Mouse (Mus musculus) liver (tissue): ENCODE data around the gene Olfr789.

ENCODE experiments used
- DNase-seq: peaks from one replicate; pipeline ENCODE4 v3.0.0-alpha.2; 2020; ENCODE audit warnings: mixed read lengths

Olfr789 gene

DNA sequence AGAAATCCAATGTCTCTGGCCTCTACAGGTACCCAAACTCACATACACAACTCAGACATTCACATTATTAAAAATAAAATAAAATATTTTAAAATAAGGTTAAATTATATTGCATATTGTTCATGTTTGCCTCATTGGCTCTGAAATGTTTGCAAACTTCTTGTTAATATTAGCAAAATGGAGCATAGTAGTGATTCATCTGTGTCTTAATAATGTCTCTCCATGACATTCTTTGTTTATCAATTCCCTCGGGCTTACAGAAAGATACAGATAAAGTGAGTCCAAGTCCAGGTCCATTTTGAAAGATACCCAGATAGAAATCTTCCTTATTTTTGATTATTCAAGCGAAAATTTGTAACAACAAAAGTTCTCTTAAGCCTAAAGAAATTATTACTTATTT lies at the start of gene Olfr789:
Olfr789 (plus strand) TSS at position 301 of the 400 bp plus-strand sequence.
- no peak for DNase-seq

DNA sequence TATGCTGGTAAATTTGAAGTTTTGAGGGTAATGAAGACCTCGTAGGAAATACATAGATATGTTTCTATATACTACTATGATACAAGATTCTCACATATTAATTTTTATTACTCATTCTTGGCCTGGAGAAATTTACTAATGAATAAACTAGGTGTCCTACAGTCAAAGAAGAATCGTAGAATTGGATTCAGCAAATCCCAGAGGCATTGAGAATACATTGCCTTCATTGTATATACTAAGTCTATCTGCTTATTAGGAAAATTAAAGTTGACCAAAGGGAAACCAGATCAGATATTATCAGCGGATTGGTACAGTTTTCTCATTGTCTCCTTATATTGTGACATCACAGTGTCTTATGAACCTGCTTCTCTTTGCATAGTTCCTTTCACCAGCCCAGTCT lies 23.0 kb upstream of the Olfr789 start, which contains the start of gene Olfr787:
Olfr787 (plus strand) TSS at position 301 of the 400 bp plus-strand sequence.
- DNase-seq: no peak

DNA sequence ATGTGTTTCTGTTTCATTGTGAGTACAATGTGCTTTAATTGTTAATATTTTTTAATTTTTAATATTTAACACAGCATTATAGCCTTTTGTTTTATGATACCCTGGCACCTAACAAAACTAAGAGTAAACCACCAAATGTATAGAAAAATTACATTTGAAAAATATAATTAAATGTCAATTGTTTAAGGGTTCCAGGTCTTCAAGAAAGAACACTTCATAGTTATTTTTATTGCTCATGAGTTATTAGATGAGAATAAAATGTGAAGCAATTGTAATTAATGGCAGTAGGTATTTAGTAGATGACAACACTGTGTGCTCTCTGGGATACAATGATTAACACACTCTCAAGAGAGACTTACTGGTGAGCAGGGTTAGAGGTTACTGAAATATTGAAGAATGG lies 13.9 kb upstream of the Olfr789 start, which contains the start of gene Olfr788:
Olfr788 (plus strand) TSS at position 301 of the 400 bp plus-strand sequence.
- DNase-seq: no peak

DNA sequence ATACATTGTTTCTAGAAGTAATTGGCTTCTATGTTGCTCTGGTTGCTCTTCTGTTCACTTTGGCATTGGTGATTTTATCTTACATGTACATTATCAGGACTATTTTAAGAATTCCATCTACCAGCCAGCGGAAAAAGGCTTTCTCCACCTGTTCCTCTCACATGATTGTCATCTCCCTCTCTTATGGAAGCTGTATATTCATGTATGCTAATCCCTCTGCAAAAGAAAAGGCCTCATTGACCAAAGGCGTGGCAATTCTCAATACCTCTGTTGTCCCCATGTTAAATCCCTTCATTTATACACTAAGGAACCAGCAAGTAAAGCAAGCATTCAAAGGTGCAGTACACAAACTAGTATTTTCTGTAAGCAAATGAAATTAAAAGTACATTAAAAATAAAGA lies 11.3 kb upstream of the Olfr789 start:
- DNase-seq: no peak

DNA sequence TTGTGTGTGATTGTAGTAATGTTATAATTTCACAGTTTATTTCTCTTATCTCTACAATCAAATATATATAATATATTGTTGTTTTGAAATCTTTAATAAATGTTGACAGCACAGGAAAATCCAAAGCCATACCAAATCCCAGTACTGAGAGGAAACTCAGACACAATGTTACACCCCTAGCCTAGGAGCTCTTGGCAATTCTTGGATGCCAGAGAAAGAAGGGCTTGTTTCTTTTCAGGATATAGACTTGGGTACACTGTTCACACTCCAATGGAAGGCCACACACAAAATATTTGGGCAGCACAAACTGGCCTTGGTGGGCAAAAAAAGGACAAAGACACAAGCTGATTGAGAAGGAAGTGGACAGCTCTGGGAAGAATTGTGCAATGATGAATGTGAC lies 10.8 kb upstream of the Olfr789 start:
- no peak for DNase-seq

DNA sequence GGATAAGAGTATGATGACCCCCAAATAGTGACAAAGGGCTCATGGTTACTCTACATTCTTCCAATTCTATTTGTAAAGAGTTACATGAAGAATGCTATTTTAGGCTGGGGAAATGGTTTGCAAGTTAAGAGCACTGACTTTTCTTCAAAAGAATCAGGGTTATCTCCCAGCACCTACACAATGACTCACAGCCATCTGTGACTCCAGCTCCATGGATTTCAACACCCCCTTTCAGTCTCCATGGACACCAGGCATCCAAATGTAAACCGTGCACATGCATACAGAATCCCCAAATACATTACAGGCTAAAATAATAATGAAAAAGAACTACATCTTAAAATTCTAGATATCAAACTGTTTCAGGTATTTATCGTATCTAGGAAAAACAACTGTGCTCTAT lies 5.5 kb downstream of the Olfr789 start:
- DNase-seq: no peak

DNA sequence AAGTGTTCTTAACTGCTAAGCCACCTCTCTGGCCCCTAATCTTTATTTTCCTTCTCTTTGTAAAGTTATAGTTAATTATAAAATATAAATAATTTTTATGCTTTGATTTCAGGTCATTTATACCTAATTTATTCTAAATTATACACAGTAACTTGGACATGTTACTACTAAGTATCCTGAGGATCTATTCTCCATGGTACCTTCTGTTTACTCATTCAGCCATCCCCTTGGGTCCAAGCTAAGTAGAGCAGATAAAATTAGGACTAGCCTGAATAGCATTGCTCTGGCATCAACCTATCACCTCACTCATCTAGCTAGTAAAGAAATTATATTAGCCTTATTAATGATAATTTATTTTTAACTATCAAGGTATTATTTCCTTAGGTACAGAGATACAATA lies 13.6 kb downstream of the Olfr789 start, which contains the start of gene Olfr790:
Olfr790 (plus strand) TSS at position 301 of the 400 bp plus-strand sequence.
- no peak for DNase-seq

DNA sequence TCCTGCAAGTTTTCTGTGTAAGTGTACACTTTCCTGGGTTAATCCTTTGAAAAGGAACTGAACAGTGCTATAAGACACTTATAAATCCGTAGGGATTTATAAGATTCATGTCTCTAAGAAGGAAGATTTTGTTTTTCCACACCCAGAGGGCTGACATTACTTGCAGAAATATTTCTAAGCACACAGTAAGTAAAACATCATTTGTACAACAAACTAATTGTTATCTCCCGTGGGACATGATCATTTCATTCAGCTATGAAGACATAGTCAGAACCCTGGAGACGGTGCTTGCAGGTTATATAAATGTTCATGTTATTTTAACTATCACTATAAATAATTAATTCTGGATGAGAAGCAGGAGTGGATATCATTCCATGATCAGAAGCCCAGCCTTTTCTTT lies 36.9 kb downstream of the Olfr789 start, which contains the start of gene Olfr791:
Olfr791 (plus strand) TSS at position 301 of the 400 bp plus-strand sequence.
- no peak for DNase-seq

DNA sequence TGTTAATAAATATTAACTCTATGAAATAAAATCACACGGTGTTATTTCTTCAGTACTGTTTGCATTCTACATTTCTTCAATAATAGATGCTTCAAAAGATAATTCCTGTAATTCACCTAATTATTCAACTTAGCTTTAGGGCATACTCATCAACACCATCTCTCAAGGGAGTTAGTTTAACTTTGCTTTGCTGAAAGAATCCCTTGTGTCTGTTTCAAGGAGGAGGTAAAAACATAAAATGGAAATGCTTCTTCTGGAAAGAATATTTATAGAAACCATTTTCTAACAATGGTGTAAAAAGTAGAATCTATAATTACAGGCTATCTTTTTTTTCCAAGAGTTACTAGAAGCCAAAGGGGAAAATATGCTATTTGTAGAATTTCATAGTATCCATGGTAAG lies 54.3 kb downstream of the Olfr789 start, which contains the start of gene Olfr792:
Olfr792 (plus strand) TSS at position 301 of the 400 bp plus-strand sequence.
- no peak for DNase-seq
